Mouse (Mus musculus) liver, adult 2 months (tissue): ENCODE measurements at regions not wholly inside any gene's neighbourhood (a gene's known extent, or its start where the extent isn't known, plus 50 kb on each side); places are given as distances from the start of the nearest gene placed in this dataset.
A peak's percentile ranks its signal among the peaks of the same experiment; 100 is the strongest.

Source experiments
- DNase-seq: peaks from one replicate; pipeline ENCODE4 v3.0.0-alpha.2; 2011; ENCODE audit warnings: low read depth, low spot score; ENCODE audit errors: extremely low read depth
- H3K27ac ChIP-seq: fragments of 200-500 bp; replicated peaks from 2 replicates; pipeline ENCODE4 v1.5.1; 2012; ENCODE audit warnings: low read depth, mild to moderate bottlenecking, control low read depth, inconsistent platforms, low read length; ENCODE audit not compliant: insufficient read depth
- H3K27me3 ChIP-seq: fragments of 200-500 bp; 2 replicates; pipeline ENCODE4 v1.6.1; 2012; ENCODE audit warnings: mild to moderate bottlenecking, moderate library complexity, low read length, inconsistent platforms; ENCODE audit not compliant: control insufficient read depth, insufficient read depth
- H3K36me3 ChIP-seq: fragments of 200-500 bp; 2 replicates; pipeline ENCODE4 v1.6.1; 2012; ENCODE audit warnings: low read length, inconsistent platforms; ENCODE audit not compliant: control insufficient read depth, insufficient read depth
- H3K4me1 ChIP-seq: fragments of 200-500 bp; 2 replicates; pipeline ENCODE4 v1.6.1; 2011; ENCODE audit warnings: low read length; ENCODE audit not compliant: control insufficient read depth, insufficient read depth
- H3K4me3 ChIP-seq: fragments of 200-500 bp; 2 replicates; pipeline ENCODE4 v1.5.1; 2011; ENCODE audit warnings: low read depth, mild to moderate bottlenecking, control low read depth, low read length, moderate library complexity; ENCODE audit not compliant: insufficient read depth
- H3K79me2 ChIP-seq: fragments of 200-500 bp; 2 replicates; pipeline ENCODE4 v1.6.1; 2012; ENCODE audit warnings: inconsistent platforms, mild to moderate bottlenecking, low read length, moderate library complexity; ENCODE audit not compliant: control insufficient read depth, insufficient read depth
- H3K9ac ChIP-seq: fragments of 200-500 bp; 2 replicates; pipeline ENCODE4 v1.6.1; 2012; ENCODE audit warnings: low read depth, mild to moderate bottlenecking, control low read depth, inconsistent platforms, low read length
- CTCF ChIP-seq: fragments of 200-500 bp; IDR thresholded peaks from 2 replicates; pipeline ENCODE4 v1.5.1; 2011; ENCODE audit warnings: low read depth, low read length, control low read depth
- POLR2A ChIP-seq: fragments of 200-500 bp; IDR thresholded peaks from 2 replicates; pipeline ENCODE4 v1.6.1; 2011; ENCODE audit warnings: low read length, control low read depth; ENCODE audit not compliant: insufficient read depth; ENCODE audit errors: extremely low read depth
- WGBS: fragments of 180-500 bp; shearing (Covaris S2); methylation state at CpG from one replicate; pipeline ENCODE4 v1.1.7; 2018; 5-methylcytosine and 5-hydroxymethylcytosine counted together

DNA sequence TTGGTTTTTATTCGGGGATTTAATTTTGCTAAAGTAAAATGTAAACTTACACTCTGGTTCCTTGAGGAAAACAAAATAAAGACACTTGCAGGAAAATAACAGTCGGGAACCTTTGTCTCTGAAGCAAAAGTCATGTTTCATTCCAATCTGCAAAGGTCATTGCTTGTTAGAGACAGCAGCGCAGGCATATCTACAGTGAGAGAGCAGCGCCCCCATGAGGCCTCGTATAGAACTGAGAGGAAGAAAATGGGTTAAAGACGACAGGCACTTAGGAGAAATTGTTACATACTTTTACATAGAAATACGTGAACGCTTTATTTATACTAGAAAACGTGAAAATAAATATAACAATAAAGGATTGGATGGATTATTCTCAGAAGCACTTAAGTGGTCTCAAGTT is 93.1 kb upstream of the Fmr1 start:
- peak; percentile 1 for DNase-seq
- Histone ChIP-seq H3K36me3 (no peaks in the 10 kb centered on the region), H3K27me3 (no peaks in the 10 kb centered on the region), H3K9ac (no peak overlapping the region), H3K27ac (no peak overlapping the region), H3K79me2 (no peaks in the 10 kb centered on the region), H3K4me1 (no peaks in the 10 kb centered on the region), H3K4me3 (no peak overlapping the region)
- TF ChIP-seq POLR2A (no peak), CTCF (no peak)
- 21% methylated on average over 9 of the region's 9 CpGs for WGBS

DNA sequence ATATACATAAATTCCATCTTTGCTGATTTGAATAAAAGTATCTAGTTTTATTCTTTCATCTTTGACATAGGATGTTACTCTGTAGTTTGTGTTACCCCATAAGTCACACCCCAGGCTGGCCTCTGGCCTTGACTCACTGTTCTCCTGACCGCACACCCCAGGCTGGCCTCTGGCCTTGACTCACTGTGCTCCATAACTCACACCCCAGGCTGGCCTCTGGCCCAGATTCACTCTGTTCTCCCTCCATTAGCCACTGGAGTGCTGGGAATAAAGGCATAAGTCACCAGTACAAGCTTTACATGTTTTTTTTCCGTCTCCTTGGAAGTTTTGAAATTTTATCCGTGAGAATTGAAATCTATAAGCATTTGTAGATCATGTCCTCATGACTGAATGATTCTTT is 56.2 kb upstream of the Fmr1 start:
- no peaks in the 10 kb centered on the region for H3K79me2 ChIP-seq
- H3K9ac ChIP-seq = no peak overlapping the region
- no peak overlapping the region for H3K4me3 ChIP-seq
- no peaks in the 10 kb centered on the region for H3K36me3 ChIP-seq
- no peak for TF ChIP-seq POLR2A
- no peak for TF ChIP-seq CTCF
- WGBS = 78% methylated on average over 3 of the region's 3 CpGs
- DNase-seq = no peak
- H3K27me3 ChIP-seq = no peaks in the 10 kb centered on the region
- H3K4me1 ChIP-seq = no peaks in the 10 kb centered on the region
- H3K27ac ChIP-seq = no peak overlapping the region
